ENCODE assay signal across 7 mouse cellular contexts in genomic region chr10:116473071-116473758, GRCm38 (mm10). TPM values are rescaled to one million over a fixed set of nuclear protein-coding genes. Genes with fewer than 3 reads are reported as not detected.
DNase-seq lines count a peak whose midpoint lies in the region; ATAC-seq lines count a peak whose summit lies in the region.

No protein-coding gene starts in this region.

- DNase-seq in 3134 (ENCODE audit: extremely low read depth, insufficient read length, low spot score), result peak; percentile 17
- DNase-seq in cerebellum, adult 9-10 months, result peak; percentile 64
- DNase-seq in layer of hippocampus, postnatal 10 days (ENCODE audit: low spot score in 2 of 2), result peak; percentile 48 to 62
- DNase-seq in lung, postnatal 36 days, result peak; percentile 17
- DNase-seq in right cerebral cortex, postnatal 10 days (ENCODE audit: low spot score in 2 of 2), result peak; percentile 68 to 82

- peaks cover 6% of the 10 kb centered on the region; the same call in 1 of the 2 replicates for H3K9me3 ChIP-seq in heart, embryonic 14.5 days (ENCODE audit: control insufficient read depth, low read length)

- peak overlapping the region in 1 of 2 experiments; percentile 24; a peak in 1 of 4 replicates for H3K27ac ChIP-seq in heart, embryonic 14.5 days (replicated peaks in 1 of 2; ENCODE audit: control insufficient read depth in 1 of 2, insufficient read depth in 1 of 2, low read depth in 2 of 2, low read length in 2 of 2)

- WGBS in heart, embryonic 14.5 days, result 1% methylated on average over 46 of the region's 78 CpGs

- ATAC-seq in CD4-positive, CD25-positive, alpha-beta regulatory T cell, adult 4 months, result peak; percentile 84
- peak; percentile 41 for ATAC-seq in heart, embryonic 14.5 days (ENCODE audit: insufficient number of reproducible peaks, insufficient read depth, low FRiP score, low read depth)

- peak overlapping the region; percentile 76 for H3K9ac ChIP-seq in heart, embryonic 14.5 days (ENCODE audit: low read length)

- peak overlapping the region; percentile 49 to 70 for H3K4me3 ChIP-seq in heart, embryonic 14.5 days (ENCODE audit: control insufficient read depth in 1 of 2, insufficient read depth in 1 of 2, low read depth in 1 of 2, low read length in 2 of 2)

- H3K4me2 ChIP-seq in heart, embryonic 14.5 days (ENCODE audit: low read length), result peak overlapping the region; percentile 95

- peaks cover 0 to 7% of the 10 kb centered on the region in 2 experiments; a peak in 2 of 4 replicates for H3K4me1 ChIP-seq in heart, embryonic 14.5 days (ENCODE audit: control insufficient read depth in 2 of 2, insufficient read depth in 2 of 2, low read length in 2 of 2)

- H3K27me3 ChIP-seq in heart, embryonic 14.5 days (ENCODE audit: control insufficient read depth, insufficient read depth, low read length), result peaks cover 8% of the 10 kb centered on the region

- no peaks in the 10 kb centered on the region for H3K36me3 ChIP-seq in heart, embryonic 14.5 days (ENCODE audit: control insufficient read depth, insufficient read depth, low read length)

RNA-seq across cellular contexts. Expression of gene Kcnmb4, which starts 0.5 kb away (rescaled TPM):
- polyA plus RNA-seq in CD4-positive, CD25-positive, alpha-beta regulatory T cell, adult 4 months (2017; shearing (Covaris generic)), result 1 to 10 TPM; 1.5 to 2.2 TPM
- polyA plus RNA-seq in heart, embryonic 14.5 days (2014; fragmentation: Nextera tagmentation; extraction: Ambion mirVana), result 5.1 and 5.9 TPM in 2 replicates
- 10 to 100 TPM; 80.0 to 80.3 TPM for total RNA-seq in layer of hippocampus, postnatal 10 days (2021)

Comparison
In these comparisons a context has a peak if more than half of its experiments do, and no peak if none do; other contexts are left out.
1. DNase-seq: peak in every context shown above with its lines; median percentile 75 in right cerebral cortex, postnatal 10 days; 64 in cerebellum, adult 9-10 months; 55 in layer of hippocampus, postnatal 10 days; 17 in 3134; 17 in lung, postnatal 36 days.